Mouse (Mus musculus) mesoderm, embryonic 11.5 days (tissue): Measurements from ENCODE around the gene Rgmb.

Source experiments
- DNase-seq: peaks from one replicate; pipeline ENCODE4 v3.0.0-alpha.2; 2012; ENCODE audit warnings: low read depth, low spot score

The Rgmb gene

DNA sequence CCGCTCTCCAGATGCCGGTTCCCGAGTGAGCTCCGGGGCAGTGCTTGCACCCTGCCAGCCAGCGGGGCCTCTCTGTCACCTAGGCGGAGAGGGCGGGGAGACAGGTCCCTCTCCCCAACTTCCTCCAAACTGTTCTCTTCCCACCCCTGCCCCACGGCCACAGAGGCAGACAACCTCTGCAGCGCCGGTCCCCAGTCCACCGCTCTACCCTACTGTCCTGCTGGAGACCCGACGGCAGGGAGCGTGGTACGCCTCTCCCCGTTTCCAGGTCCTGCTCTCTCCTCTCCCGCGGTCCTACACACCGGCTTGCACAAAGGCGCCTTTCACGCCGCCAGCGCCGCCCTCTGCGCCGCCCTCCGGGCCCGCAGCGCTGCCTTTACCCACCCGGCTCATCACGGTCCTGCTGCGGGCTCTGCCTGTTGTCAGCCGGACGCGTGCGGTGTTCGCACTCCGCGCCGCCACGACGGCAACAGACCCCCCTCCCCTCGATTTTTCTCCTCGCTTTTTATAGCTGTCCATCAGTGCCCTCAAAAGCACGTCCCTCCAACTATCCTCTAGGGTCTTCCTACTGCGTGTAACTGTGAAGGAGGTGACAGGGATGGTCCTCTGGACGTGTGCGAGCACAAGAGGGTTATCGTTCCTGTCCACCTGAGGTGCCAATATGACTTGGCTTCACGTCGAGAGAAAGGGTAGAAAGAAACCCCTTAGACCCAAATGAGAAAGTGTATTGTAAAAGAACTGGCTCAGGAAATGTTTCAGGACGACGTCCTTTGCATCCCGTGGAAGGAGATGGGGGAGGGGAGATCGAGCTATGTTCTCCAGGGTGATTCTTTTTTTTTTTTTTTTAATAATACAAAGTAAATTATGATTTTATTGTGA is at the start of gene Rgmb:
Gene Rgmb, minus strand, starts transcription at position 274 of the 879 bp plus-strand sequence.
- peak; percentile 79 for DNase-seq

DNA sequence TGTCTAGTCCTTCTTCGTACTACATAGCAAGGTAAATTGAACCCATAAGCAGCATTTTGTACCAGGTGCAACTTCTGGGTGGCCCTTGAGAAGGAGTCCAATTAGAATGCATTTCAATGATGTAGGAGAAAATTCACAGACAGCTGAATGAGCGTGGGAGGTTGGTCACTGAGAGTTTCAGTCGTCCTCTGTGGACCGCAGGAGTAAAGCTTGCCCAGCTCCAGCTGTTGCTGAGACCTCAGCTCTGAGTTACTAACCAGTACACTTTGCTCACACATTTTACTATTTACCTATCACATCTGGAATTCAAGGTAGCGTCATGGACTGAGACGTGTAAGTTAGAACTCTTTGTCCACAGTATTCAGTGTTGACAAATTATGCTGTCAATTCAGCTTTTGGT is 43.9 kb upstream of the Rgmb start:
- DNase-seq: no peak

DNA sequence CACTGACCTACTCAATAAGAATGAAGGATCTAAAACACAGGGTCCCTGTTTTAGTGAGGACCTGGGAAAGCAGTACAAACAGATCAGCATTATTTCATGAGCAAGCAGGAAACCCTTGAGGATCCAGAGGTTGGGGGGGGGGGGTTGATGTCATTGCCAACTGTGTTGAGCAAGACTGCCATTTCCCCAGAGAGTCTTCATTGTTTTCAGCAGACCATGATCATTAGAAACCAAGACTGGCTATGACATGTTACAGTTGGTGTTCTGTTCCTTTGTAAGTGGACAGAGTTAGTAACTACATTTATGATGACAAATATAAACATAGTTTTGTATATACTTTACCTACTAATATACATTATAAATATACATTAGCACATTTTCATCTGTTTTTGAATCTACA is 41.3 kb upstream of the Rgmb start:
- no peak for DNase-seq

GRCm38 (mm10) chr17:15865249-15865648 is 34.4 kb upstream of the Rgmb start:
- no peak for DNase-seq

DNA sequence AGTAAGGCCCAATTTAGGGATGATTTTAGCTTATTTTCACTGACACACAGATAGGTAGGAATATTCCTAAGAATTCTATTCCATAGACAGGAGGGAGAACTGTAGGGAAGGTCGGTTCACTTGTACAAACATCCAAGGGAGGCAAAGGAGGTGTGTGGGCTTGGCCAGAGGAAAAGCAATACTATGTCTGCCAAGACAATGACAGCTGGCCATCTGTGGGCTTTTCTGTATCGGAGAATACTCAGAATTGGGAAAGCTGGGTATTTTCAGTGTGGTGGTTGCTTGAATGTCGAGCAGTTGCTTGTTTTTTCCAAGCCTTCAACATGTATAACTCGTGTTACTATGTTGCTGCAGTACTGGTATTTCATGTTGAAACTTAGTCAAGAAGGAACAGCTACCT is 31.5 kb upstream of the Rgmb start:
- no peak for DNase-seq

- no peak for DNase-seq
These were observed 22.3 kb upstream of the Rgmb start for GRCm38 (mm10) chr17:15853121-15853520.

DNA sequence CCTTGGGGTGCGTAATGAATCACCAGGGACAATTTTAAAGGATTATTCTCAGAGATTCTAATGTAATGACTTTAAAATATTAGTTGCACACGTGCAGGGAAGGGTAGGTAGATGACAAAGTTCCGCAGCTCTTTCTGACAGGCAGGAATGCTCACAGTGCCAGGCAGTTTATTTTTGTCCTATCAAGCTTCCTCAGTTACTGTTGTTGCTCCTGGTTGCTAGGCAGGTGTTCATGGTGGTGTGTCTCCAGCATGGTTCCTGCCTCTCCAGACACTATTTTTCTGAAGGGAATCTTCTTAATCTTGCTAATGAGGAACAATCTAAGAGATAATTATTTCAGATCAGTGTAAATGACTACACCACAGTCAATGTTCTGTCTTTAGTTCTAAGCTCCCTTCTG is 19.7 kb upstream of the Rgmb start:
- DNase-seq: no peak

DNA sequence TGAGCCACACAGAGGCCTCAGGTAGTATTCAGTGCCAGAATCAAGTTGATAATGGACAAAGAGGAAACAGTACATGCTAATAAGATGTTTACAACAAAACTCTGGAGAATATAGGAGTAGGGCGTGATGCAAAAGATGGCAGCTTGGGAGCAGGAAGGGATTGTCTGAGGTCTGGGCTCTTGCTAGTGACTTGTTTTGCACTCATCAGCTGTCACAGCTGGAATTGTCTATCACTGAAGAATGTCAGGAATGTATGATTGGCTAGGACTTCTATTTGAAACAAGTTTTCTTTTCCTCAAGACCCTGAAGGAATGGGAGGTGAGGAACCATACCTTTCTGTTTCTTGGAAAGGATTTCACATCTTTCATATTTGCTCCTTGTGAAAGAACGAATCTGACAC is 10.6 kb upstream of the Rgmb start:
- no peak for DNase-seq

DNA sequence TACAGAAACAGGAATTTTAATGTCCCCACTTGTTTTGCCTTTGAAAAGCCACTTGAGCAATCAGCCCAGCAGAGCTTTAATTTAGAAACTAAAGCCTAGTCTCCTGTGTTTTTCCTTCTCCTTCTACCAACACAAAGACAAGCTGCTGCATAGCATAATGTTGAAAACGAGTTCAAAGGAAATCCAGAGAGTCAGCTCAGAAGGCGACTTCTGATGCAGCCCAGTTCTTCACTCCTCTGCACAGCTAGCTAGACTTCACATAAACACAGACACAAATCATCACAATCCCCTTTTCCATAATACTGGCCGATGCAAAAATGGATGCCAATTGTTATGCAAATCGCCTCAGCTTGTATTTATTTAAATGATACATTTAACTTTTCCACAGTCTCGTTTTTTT is 1.6 kb upstream of the Rgmb start:
- DNase-seq: no peak

- DNase-seq: no peak
These were observed 971 bp upstream of the Rgmb start for GRCm38 (mm10) chr17:15831810-15832209.

GRCm38 (mm10) chr17:15830171-15830765 is 571 bp downstream of the Rgmb start:
- peak; percentile 78 for DNase-seq

- DNase-seq: no peak
These were observed 1.4 kb downstream of the Rgmb start for GRCm38 (mm10) chr17:15829198-15830170.

- no peak for DNase-seq
These were observed 2.5 kb downstream of the Rgmb start for GRCm38 (mm10) chr17:15828131-15828917.

GRCm38 (mm10) chr17:15826928-15827327 is 3.9 kb downstream of the Rgmb start:
- DNase-seq: no peak

DNA sequence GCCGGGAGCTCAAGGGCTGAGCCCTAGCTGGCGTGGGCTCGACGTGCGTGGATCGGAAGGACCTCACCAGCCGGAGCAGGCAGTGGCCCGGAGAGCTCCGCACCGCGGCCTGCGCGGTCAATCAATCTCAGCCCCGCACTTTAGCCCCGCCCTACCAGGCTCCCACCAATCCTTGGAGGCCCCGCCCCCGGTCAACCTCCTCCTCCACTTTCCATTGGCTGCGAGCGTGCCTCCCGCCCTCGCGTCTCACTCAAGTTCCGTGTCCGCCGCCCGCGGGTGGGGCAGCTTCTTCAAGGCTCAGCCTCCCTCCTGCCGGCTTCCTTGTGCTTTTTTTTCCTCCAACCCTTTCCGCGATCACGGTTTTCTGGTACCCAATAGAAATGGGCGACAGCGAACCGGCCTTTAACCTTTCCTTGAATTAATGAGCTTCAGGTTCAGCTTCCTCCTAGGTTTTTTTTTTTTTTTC is 4.4 kb downstream of the Rgmb start:
- peak; percentile 98 for DNase-seq

GRCm38 (mm10) chr17:15825481-15826396 is 5.1 kb downstream of the Rgmb start:
- DNase-seq: no peak

GRCm38 (mm10) chr17:15824854-15825253 is 6.0 kb downstream of the Rgmb start:
- DNase-seq: no peak

DNA sequence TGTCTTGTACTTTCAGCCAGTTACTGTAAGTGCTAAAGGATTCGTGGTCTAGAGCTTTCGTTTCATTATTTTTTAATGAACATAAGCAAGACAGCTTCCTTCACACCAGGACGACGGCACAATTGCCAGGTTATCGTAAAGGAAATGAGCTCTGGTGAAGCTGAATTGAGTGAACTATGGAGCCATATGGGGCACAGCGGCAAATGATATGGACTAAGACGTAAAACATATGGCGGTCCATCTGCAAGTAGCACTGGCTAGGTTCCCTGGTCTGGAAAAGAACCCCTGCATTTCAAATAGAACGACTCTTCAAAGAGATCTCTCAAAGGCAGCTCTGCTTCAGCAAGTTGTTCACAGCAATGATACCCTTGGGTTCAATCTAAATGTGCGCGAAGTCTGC is 6.5 kb downstream of the Rgmb start:
- no peak for DNase-seq

DNA sequence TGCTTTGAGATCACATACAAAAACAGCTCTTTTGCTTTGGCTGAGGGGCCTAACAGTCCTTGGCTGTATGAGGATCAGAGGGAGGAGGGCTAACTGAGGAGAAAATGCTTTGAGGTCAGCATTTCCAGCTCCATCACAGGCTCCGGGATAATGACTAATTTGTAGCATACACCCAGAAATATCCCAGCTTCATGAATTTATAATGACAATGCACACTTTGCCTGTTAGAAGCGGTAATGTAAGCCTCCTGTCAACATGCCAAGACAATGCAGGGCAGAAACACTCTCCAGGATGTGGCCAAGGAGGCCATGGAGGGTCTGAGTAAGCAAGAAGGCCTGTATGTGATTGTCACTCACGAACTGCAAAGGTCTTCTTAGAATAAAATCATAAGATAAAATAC is 7.0 kb downstream of the Rgmb start:
- DNase-seq: no peak

DNA sequence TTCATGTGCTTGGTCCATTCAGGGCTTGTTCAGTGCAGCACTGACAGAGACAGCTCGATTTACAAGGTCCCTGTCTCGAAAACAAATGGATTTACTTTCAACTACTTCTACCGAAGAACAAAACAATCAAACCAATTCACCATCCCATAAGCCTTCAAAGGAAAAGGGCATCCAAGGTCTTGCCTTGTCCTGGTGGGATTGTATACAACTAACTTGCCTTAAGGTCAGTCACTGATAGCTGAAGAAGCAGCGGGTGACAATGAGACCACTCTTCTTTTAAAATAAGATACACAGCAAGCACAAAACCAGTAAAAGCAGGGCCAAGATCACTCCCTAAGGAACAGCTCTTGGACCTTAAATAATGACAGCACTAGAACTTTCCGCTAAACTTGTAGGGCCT is 7.6 kb downstream of the Rgmb start:
- no peak for DNase-seq
